Mouse (Mus musculus): Measurements from ENCODE around the gene Fto. TPM values are rescaled to one million over a fixed set of nuclear protein-coding genes. Genes with fewer than 3 reads are reported as not detected.

Gene Fto
- polyA plus RNA-seq (2015; fragmentation: Illumina TruSeq; extraction: RNeasy Lipid Tissue Mini Kit (QIAGEN cat#74804); ENCODE audit: insufficient read depth, low read depth, low replicate concordance), result 8.2 TPM

GRCm38 (mm10) chr8:91312835-91313832, at the start of gene Fto, which contains the start of gene Rpgrip1l:
TSS of gene Fto (plus strand) at chr8:91313525.
TSS of gene Rpgrip1l (minus strand) at chr8:91313262.

Other genes with a start within 250 kb of the Fto start
- 8.3 TPM for gene Rbl2, start 243.5 kb upstream of the Fto start, polyA plus RNA-seq (2015; fragmentation: Illumina TruSeq; extraction: RNeasy Lipid Tissue Mini Kit (QIAGEN cat#74804); ENCODE audit: insufficient read depth, low read depth, low replicate concordance)
- gene Aktip, start 113.5 kb upstream of the Fto start, polyA plus RNA-seq (2015; fragmentation: Illumina TruSeq; extraction: RNeasy Lipid Tissue Mini Kit (QIAGEN cat#74804); ENCODE audit: insufficient read depth, low read depth, low replicate concordance), result 11.0 TPM
- 0.70 TPM for gene Rpgrip1l, start 263 bp upstream of the Fto start, polyA plus RNA-seq (2015; fragmentation: Illumina TruSeq; extraction: RNeasy Lipid Tissue Mini Kit (QIAGEN cat#74804); ENCODE audit: insufficient read depth, low read depth, low replicate concordance)